Mouse (Mus musculus): ENCODE data around the gene Card11. TPM values are rescaled to one million over a fixed set of nuclear protein-coding genes. Genes with fewer than 3 reads are reported as not detected.

The Card11 gene
- total RNA-seq (2014; fragmentation: Nextera tagmentation) (not detected in 2 replicates), total RNA-seq (2017) (0.06 TPM in 1 of 2 replicates, not detected in the other), polyA plus RNA-seq (2012) (not detected in 2 replicates)

- peaks cover 79% of the 10 kb centered on the region for H3K9me3 ChIP-seq (replicated peaks)
- no peaks in the 10 kb centered on the region for H3K4me1 ChIP-seq (ENCODE audit: insufficient read depth, low read depth, low read length)
- DNase-seq (ENCODE audit: low spot score) (no peak), ATAC-seq (ENCODE audit: extremely low read depth, insufficient number of reproducible peaks, low FRiP score, poor library complexity, severe bottlenecking) (no peak)
- no peaks in the 10 kb centered on the region for H3K36me3 ChIP-seq (replicated peaks)
- H3K27me3 ChIP-seq (ENCODE audit: insufficient read depth, low read length) = no peaks in the 10 kb centered on the region
- no peak for TF ChIP-seq GATA1 (IDR thresholded peaks at IDR 0.05; ENCODE audit: borderline replicate concordance, low read length)
- TF ChIP-seq CTCF (IDR thresholded peaks at IDR 0.05; ENCODE audit: low read depth, low read length) = no peak
- no peak for TF ChIP-seq POLR2AphosphoS5 (IDR thresholded peaks at IDR 0.05; ENCODE audit: insufficient replicate concordance, low read depth, low read length)
- no peak for TF ChIP-seq GATA2 (IDR thresholded peaks at IDR 0.05; ENCODE audit: borderline replicate concordance, low read depth, low read length)
- TF ChIP-seq TAL1 (conservative IDR thresholded peaks at IDR 0.05; ENCODE audit: low read depth, low read length) = no peak
- no peak within 1 kb of the TSS for H3K4me3 ChIP-seq (ENCODE audit: low read depth, low read length)
These were observed at the start of gene Card11 for GRCm38 (mm10) chr5:141000349-141000748. Card11 (minus strand) TSS chr5:141000582.

GRCm38 (mm10) chr5:141047651-141048218 lies 47.4 kb upstream of the Card11 start:
- no peak overlapping the region for H3K4me3 ChIP-seq (ENCODE audit: low read depth, low read length)
- no peaks in the 10 kb centered on the region for H3K36me3 ChIP-seq (replicated peaks)
- H3K4me1 ChIP-seq (ENCODE audit: insufficient read depth, low read depth, low read length) = no peaks in the 10 kb centered on the region
- H3K27me3 ChIP-seq (ENCODE audit: insufficient read depth, low read length) = no peaks in the 10 kb centered on the region
- TF ChIP-seq POLR2AphosphoS5 (IDR thresholded peaks at IDR 0.05; ENCODE audit: insufficient replicate concordance, low read depth, low read length) (no peak), CTCF (IDR thresholded peaks at IDR 0.05; ENCODE audit: low read depth, low read length) (no peak), GATA1 (IDR thresholded peaks at IDR 0.05; ENCODE audit: borderline replicate concordance, low read length) (no peak), TAL1 (conservative IDR thresholded peaks at IDR 0.05; ENCODE audit: low read depth, low read length) (no peak), GATA2 (IDR thresholded peaks at IDR 0.05; ENCODE audit: borderline replicate concordance, low read depth, low read length) (no peak)
- peaks cover 71% of the 10 kb centered on the region for H3K9me3 ChIP-seq (replicated peaks)
- DNase-seq (ENCODE audit: low spot score) (no peak), ATAC-seq (ENCODE audit: extremely low read depth, insufficient number of reproducible peaks, low FRiP score, poor library complexity, severe bottlenecking) (no peak)

- Histone ChIP-seq H3K36me3 (replicated peaks) (no peaks in the 10 kb centered on the region), H3K27me3 (ENCODE audit: insufficient read depth, low read length) (no peaks in the 10 kb centered on the region), H3K4me1 (ENCODE audit: insufficient read depth, low read depth, low read length) (no peaks in the 10 kb centered on the region), H3K9me3 (replicated peaks) (peaks cover 74% of the 10 kb centered on the region), H3K4me3 (ENCODE audit: low read depth, low read length) (no peak overlapping the region)
- DNase-seq (ENCODE audit: low spot score) (no peak), ATAC-seq (ENCODE audit: extremely low read depth, insufficient number of reproducible peaks, low FRiP score, poor library complexity, severe bottlenecking) (no peak)
- TF ChIP-seq CTCF (IDR thresholded peaks at IDR 0.05; ENCODE audit: low read depth, low read length) (no peak), GATA1 (IDR thresholded peaks at IDR 0.05; ENCODE audit: borderline replicate concordance, low read length) (no peak), POLR2AphosphoS5 (IDR thresholded peaks at IDR 0.05; ENCODE audit: insufficient replicate concordance, low read depth, low read length) (no peak), GATA2 (IDR thresholded peaks at IDR 0.05; ENCODE audit: borderline replicate concordance, low read depth, low read length) (no peak), TAL1 (conservative IDR thresholded peaks at IDR 0.05; ENCODE audit: low read depth, low read length) (no peak)
These were observed 44.6 kb upstream of the Card11 start for GRCm38 (mm10) chr5:141044976-141045375.

GRCm38 (mm10) chr5:141043654-141044447 lies 43.5 kb upstream of the Card11 start:
- DNase-seq (ENCODE audit: low spot score) = no peak
- no peak for ATAC-seq (ENCODE audit: extremely low read depth, insufficient number of reproducible peaks, low FRiP score, poor library complexity, severe bottlenecking)
- H3K9me3 ChIP-seq (replicated peaks) = peaks cover 74% of the 10 kb centered on the region
- H3K4me3 ChIP-seq (ENCODE audit: low read depth, low read length) = no peak overlapping the region; the same call in 1 of the 2 replicates
- H3K27me3 ChIP-seq (ENCODE audit: insufficient read depth, low read length) = no peaks in the 10 kb centered on the region
- no peaks in the 10 kb centered on the region for H3K4me1 ChIP-seq (ENCODE audit: insufficient read depth, low read depth, low read length)
- TF ChIP-seq CTCF (IDR thresholded peaks at IDR 0.05; ENCODE audit: low read depth, low read length) (no peak), GATA1 (IDR thresholded peaks at IDR 0.05; ENCODE audit: borderline replicate concordance, low read length) (no peak), TAL1 (conservative IDR thresholded peaks at IDR 0.05; ENCODE audit: low read depth, low read length) (no peak), GATA2 (IDR thresholded peaks at IDR 0.05; ENCODE audit: borderline replicate concordance, low read depth, low read length) (no peak), POLR2AphosphoS5 (IDR thresholded peaks at IDR 0.05; ENCODE audit: insufficient replicate concordance, low read depth, low read length) (no peak)
- no peaks in the 10 kb centered on the region for H3K36me3 ChIP-seq (replicated peaks)

GRCm38 (mm10) chr5:141042406-141042805 lies 42.0 kb upstream of the Card11 start:
- H3K4me1 ChIP-seq (ENCODE audit: insufficient read depth, low read depth, low read length) = no peaks in the 10 kb centered on the region
- H3K9me3 ChIP-seq (replicated peaks) = peaks cover 81% of the 10 kb centered on the region
- no peak for ATAC-seq (ENCODE audit: extremely low read depth, insufficient number of reproducible peaks, low FRiP score, poor library complexity, severe bottlenecking)
- TF ChIP-seq CTCF (IDR thresholded peaks at IDR 0.05; ENCODE audit: low read depth, low read length) (no peak), GATA1 (IDR thresholded peaks at IDR 0.05; ENCODE audit: borderline replicate concordance, low read length) (no peak), POLR2AphosphoS5 (IDR thresholded peaks at IDR 0.05; ENCODE audit: insufficient replicate concordance, low read depth, low read length) (no peak), TAL1 (conservative IDR thresholded peaks at IDR 0.05; ENCODE audit: low read depth, low read length) (no peak), GATA2 (IDR thresholded peaks at IDR 0.05; ENCODE audit: borderline replicate concordance, low read depth, low read length) (no peak)
- H3K36me3 ChIP-seq (replicated peaks) = no peaks in the 10 kb centered on the region
- H3K27me3 ChIP-seq (ENCODE audit: insufficient read depth, low read length) = no peaks in the 10 kb centered on the region
- H3K4me3 ChIP-seq (ENCODE audit: low read depth, low read length) = no peak overlapping the region
- no peak for DNase-seq (ENCODE audit: low spot score)

- Histone ChIP-seq H3K4me3 (ENCODE audit: low read depth, low read length) (no peak overlapping the region; the same call in 1 of the 2 replicates), H3K4me1 (ENCODE audit: insufficient read depth, low read depth, low read length) (no peaks in the 10 kb centered on the region), H3K9me3 (replicated peaks) (peaks cover 85% of the 10 kb centered on the region), H3K36me3 (replicated peaks) (no peaks in the 10 kb centered on the region), H3K27me3 (ENCODE audit: insufficient read depth, low read length) (no peaks in the 10 kb centered on the region)
- TF ChIP-seq TAL1 (conservative IDR thresholded peaks at IDR 0.05; ENCODE audit: low read depth, low read length) (no peak), POLR2AphosphoS5 (IDR thresholded peaks at IDR 0.05; ENCODE audit: insufficient replicate concordance, low read depth, low read length) (no peak), GATA1 (IDR thresholded peaks at IDR 0.05; ENCODE audit: borderline replicate concordance, low read length) (no peak), CTCF (IDR thresholded peaks at IDR 0.05; ENCODE audit: low read depth, low read length) (no peak)
- no peak for ATAC-seq (ENCODE audit: extremely low read depth, insufficient number of reproducible peaks, low FRiP score, poor library complexity, severe bottlenecking)
- no peak for DNase-seq (ENCODE audit: low spot score)
These were observed 40.5 kb upstream of the Card11 start for GRCm38 (mm10) chr5:141040846-141041245.

Data from G1E (cell line).